Mouse (Mus musculus) left cerebral cortex, postnatal 25 days (tissue): ENCODE results near the gene Mapkbp1. TPM values are rescaled to one million over a fixed set of nuclear protein-coding genes. Genes with fewer than 3 reads are reported as not detected.

Source experiments
- DNase-seq, 2 experiments: peaks; one replicate each; pipeline ENCODE4 v3.0.0; 2022; ENCODE audit warnings: low spot score in 2 of 2, mixed read lengths in 1 of 2
- intact Hi-C: fragments of 180-260 bp; cut with DNase I; formaldehyde crosslinking; loops from one replicate; pipeline ENCODE4 v1.15.1; 2025
- total RNA-seq, 2 experiments: library from RNA; stranded (reverse); gene quantifications; 2 replicates each; pipeline ENCODE4 v1.2.3; 2021

Mapkbp1 gene
- total RNA-seq, 2 experiments from 2014 or later, result 52.2 to 52.7 TPM

DNA sequence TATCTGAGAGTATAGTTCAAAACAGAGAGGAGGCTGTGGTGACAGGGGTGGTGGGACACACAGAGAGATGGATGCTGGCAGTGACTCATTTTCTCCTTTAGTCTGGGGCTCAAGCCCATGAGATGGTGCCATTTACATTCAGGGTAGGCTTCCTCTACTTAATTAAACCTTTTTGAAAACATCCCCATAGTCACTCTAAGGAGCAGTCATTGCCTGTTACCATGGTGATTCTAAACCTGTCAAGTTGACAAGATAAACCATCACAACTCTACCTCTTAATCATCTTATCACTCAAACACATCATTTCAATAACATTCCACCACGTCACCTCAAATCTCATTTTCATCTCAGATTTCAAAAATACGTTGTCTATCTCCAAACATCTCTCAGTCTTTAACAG, 31.5 kb downstream of the Mapkbp1 start:
- intact Hi-C loops, result no loop called here
- DNase-seq, result no peak

DNA sequence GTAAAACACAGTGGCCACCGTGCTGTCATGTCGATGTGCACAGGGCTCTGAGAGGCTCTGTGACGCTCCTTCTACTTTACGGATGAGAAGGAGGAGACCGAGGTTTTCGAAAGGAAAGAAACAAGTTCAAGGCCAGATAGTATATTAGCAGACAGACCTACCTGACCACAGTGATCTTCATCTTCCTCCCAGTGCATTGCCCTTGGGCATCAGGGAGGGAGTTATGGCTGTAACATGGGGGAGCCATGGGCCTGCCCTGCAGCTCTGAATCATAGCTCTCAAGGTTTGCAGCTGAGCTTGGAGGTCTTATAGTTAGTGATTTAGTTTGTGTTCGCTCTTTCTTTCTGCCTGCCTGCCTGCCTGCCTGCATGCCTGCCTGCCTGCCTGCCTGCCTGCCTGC, 34.2 kb downstream of the Mapkbp1 start:
- intact Hi-C loops, result no loop called here
- no peak for DNase-seq

DNA sequence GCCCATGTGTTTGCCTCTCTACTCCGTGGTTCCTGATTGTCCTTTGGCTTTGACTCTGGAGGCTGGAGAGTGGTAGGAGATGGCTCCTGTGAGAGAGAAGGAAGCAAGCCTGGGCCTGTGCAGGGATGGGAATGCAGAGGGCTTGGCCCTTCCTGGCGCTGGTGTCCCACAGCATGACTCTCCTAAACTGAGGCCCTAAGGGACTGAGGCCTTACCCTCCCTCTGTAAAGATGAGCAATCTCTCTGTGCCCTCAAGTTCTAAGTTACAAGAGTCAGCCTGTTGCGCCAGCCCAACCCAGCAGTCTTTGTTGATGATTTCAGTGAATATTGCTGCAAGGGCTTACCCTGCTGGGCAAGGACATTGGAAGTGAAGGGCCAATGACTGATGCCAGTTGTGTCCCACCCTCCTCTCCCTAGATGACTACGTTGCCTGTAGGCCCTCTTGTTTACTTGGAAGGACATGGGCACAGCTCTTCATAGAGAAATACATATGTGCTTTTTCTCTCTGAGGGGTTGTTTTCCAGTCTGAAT, 35.2 kb downstream of the Mapkbp1 start:
- intact Hi-C loops, result no loop called here
- DNase-seq, result no peak

DNA sequence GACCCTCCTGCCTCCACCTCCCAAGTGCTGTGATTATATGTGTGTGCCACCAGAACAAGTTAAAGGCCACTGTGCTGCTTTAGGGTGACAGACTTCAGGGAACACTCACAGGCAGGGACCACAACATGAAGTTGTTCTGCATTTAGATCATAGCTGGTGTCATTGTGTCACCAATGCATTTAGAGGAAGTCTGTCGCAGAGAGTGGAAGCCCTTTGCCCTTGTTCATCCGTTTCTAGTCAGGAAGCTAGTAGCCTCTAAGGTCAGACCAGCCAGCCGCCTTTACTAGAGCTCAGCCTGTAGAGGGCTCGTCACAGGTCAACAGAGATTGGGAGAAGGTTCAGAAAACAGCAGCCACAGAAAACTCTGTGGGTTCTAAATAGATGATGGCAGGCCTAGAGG, 36.2 kb downstream of the Mapkbp1 start:
- intact Hi-C loops, result no loop called here
- no peak for DNase-seq

DNA sequence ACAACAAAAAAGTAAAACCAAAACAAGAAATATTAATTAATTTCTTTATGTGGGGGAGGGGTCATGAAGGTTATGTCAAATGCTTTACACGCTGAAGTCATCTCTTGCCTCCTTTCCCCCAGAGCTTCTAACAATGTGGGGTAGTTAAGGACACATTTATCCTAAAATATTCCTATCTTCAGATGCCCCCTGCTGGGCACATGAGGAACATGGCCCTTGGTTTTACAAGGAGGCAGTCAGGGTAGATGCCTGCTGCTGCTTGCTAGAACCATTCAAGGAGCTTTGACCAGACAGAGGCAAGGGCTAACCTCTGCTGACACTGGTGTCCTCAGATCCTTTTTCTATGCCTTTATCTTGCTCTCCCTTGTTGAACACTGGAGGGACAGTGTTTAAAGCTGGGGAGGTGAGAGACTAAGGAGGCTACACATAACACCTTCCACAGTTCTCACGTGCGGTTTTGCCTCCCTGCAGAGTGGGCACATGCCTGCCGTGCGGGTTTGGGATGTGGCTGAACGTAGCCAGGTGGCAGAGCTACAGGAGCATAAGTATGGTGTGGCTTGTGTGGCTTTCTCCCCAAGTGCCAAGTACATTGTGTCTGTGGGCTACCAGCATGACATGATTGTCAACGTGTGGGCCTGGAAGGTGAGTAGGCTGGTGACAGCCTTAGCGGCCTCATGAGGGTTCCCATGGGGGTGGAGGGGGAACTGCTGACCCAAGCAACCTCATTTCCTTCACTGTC, 39.1 kb downstream of the Mapkbp1 start:
- peak; percentile 54 to 75 for DNase-seq
- intact Hi-C loops, result no loop called here

DNA sequence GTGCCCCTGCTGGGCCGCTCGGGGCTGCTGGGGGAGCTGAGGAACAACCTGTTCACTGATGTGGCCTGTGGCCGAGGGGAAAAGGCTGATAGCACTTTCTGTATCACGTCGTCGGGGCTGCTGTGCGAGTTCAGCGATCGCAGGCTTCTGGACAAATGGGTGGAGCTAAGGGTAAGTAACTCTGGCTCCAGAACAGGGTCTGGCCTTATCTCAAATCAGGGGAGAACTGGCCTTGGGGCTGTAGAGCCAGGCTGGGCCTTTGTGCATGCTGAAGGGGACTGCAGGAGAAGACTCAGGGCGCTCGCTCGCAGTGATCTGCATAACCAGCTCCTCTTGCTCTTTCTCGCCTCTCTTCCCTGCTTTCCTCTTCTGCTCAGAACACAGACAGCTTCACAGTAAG, 40.4 kb downstream of the Mapkbp1 start:
- intact Hi-C loops, result no loop called here
- DNase-seq, result no peak

DNA sequence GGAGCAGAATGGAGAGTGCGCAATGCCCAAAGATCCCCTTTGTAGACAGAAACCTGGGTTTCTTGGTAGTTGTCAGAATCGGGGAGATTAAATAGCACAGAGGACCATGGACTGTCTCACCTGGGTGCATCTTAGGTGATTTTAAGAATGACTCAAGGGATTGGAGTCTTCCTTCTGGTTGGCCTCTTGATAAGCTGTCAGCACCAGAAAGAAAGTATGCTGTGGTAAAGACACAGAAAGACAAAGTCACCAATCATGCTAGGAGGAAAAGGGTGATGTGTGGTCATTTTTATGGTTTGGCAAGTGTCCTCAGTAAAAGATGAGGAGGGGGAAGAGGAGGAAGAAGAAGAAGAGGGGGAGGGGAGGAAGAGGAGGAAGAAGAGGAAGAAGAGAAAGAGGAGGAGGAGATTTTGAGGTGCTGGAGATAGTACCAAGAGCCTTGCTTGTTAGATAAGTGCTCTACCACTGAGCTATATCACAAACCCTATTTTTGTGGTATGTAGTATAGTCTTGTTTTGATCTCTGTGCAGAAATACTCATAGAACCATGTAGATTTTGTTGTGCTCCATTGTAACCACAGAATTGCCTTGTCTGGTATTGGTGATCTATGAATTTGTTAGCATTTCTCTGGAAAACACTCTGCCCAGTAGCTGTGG, 41.5 kb downstream of the Mapkbp1 start:
- intact Hi-C loops, result no loop called here
- no peak for DNase-seq

DNA sequence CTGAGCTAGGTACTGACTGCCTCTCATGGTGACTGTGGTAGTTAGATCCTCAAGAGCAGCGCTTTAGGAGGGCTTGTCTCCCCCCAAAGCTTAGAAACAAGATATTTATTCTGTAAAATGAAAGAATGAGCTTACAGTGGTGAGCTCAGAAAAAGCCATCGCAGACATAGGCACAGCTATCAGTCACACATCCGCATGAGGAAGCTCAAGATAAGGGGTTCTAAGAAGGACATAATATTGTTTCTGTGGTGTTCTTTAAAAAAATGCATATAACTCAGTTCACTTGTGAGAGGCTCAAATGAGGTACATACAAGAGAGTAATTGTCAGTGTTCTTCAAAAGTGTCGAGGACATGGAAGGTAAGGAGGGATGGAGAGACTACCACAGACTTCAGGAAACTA, 43.4 kb downstream of the Mapkbp1 start:
- no peak for DNase-seq
- intact Hi-C loops, result no loop called here

DNA sequence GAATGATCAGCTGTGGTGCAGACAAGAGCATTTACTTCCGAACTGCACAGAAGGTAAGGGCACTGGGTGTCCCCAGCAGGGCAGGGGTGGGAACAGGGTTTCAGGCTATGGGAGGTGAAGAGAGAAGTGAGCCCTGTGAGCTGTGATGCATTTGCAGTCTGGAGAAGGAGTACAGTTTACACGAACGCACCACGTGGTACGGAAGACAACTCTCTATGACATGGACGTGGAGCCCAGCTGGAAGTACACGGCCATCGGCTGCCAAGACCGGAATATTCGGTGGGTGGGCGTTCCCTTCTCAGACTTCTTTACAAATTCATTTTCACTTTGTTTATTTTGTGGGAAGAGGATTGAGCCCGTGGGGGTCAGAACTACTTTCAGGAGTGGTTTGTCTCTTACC, 45.1 kb downstream of the Mapkbp1 start:
- DNase-seq, result no peak
- intact Hi-C loops, result no loop called here

DNA sequence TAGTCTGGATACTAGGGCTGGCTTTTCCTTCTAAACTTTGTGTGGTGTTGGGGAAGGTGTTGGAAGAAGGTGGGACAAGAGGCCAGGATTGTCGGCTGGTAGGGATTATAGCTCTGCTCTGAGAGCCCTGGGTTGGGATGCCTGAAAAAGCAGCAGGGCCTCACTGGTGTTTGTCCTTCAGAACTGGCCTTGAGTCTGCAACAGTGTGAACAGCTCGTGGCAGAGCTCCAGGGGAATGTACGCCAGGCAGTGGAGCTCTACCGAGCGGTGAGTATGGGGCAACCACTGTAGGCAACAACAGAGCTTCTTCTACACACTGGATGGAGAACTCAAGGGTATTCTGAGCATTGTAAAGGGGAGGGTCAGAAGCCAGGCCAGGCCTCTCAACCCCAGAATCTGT, 51.8 kb downstream of the Mapkbp1 start:
- no peak for DNase-seq
- intact Hi-C loops, result no loop called here

DNA sequence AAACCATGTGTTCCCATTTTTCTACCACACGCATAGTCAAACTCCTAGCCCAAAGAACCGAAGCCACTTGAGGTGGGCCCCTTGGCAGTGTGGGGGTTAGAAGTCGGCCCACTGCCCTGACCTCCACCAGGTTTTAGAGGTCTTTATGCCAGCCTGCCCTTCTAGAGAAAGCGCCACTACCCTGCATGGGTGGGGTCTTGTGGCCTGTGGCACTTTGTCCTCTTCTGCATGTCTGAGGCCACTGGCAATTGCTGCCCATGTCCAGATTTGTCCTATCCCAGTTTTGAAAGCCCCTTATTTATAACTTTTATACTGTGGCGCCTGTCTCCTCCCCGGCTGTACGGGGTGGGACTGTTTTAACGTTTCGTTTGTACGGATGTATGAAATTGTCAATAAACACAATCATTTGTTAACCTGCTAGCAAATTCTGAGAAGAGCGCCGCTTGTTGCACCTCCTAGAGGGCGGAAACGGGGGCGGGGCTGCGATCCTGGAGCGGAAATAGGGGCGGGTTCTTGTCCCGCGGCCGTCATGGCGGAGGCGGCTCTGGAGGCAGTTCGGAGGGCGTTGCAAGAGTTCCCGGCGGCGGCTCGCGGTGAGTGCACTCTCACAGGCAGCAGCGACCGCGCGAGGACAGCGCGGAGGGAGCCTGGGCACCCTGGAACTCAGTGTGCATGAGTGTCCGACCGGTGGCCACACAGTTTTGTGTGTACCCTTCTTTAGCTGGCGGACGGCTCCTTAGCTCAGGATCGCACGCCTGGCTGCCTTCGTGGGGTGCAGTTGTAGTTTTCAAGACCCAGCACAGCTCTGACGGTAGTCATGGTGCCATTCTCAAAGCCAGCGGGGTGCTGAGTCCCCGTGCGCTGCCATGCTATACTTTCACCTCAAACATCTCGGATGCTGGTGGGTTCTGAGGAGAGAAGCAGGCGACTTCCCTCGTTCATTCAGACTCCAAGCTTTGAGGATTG, 54.8 kb downstream of the Mapkbp1 start, which contains the start of the genes Jmjd7 and Gm28042:
TSS of gene Jmjd7 (plus strand) at position 500 of the 966 bp plus-strand sequence.
TSS of gene Gm28042 (plus strand) at position 510 of the 966 bp plus-strand sequence.
- intact Hi-C loops, result no loop called here
- peak; percentile 84 to 90 for DNase-seq

DNA sequence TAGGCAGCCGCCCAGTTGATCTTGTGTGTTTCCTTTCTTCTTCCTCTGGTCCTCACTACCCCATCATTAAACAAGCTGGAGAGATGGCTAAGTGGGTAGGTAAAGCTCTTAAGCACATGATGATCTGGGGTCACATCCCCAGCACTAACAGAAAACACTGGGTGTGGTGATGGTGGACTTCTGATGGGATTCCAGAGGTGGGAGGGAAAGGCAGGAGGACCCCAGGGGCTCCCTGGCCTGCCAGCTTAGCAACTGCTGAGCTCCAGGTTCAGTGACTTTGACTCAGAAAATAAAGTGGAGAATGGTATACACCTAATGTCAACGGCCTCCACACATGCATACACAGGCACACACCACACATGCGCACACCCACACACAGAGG, 55.4 kb downstream of the Mapkbp1 start:
- intact Hi-C loops, result no loop called here

DNA sequence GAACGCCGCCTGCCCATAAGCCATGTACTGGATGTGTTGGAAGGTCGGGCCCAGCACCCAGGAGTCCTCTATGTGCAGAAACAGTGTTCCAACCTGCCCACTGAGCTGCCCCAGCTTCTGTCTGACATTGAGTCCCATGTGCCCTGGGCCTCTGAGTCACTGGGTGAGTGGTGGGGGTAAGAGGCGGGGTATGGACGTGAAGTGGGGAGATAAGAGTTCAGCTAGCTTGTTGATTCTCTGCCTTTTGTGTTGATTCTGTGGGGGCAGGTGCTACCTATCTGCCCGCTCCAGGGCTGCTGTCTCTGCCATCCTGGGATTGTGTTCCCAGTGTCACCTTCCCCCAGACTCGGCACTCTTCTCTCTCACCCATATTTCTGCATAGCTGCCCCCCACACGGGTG, 57.9 kb downstream of the Mapkbp1 start:
- DNase-seq, result no peak

More for the DNA sequence above, 55.4 kb downstream of the Mapkbp1 start:
- no peak for DNase-seq

DNA sequence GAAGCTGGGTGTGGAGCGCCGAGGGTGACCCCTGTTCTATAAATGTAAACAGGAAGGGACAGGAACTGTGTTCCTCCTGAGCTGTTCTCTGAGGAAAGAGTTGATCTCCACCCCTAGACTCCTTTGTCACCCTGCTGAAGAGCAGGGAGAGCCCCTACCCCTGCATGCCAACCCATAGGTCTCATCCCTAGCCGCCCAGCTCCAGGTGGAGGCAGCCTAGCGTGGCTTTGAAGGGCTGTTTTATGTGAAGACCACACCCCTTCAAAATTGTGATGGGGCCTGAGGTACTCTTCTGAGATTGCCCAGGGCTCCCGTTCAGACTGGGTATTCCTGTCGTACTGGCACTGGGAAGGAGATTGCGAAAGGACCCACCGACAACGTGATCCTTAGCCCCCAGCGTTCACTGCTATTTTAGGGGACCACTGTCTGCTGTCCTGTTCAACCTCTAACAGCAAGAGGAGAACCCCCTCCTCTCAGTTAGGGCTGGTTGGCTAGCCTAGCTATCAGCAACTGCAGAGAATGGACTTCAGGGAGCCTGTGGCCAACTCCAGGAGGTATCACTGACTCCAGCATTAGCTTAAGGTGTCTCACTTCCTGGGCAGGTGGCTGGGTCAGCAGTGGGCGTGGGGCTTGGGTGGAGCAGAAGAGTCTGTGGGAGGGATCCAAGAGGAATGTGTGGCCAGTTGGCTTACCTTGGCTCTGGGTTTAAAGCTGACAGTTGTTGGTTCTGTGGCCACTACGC, 60.4 kb downstream of the Mapkbp1 start, which contains the start of gene Pla2g4b:
TSS of gene Pla2g4b (plus strand) at position 692 of the 742 bp plus-strand sequence.
- no peak for DNase-seq
- intact Hi-C loops, result no loop called here

More for the DNA sequence above, 57.9 kb downstream of the Mapkbp1 start:
- intact Hi-C loops, result no loop called here

DNA sequence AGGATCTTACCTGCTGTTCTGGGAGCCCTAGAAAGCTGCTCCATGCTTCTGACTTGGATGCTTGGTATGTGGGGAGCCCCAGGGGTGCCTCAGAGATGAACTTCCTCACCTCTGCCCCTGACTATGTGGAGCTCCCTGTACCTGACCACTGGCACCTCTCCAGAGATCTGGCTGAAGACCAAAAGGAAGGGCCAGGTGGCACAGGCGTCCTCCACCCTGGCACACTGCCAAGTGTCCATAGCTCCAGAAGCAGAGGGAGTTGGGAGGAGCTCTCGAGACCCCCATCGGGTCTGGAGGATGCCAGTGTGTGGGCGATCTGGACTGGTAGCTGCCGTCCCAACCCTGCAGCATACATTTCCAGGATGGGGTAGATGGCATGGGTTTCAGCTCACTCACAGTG, 61.2 kb downstream of the Mapkbp1 start:
- intact Hi-C loops, result no loop called here
- DNase-seq, result no peak

DNA sequence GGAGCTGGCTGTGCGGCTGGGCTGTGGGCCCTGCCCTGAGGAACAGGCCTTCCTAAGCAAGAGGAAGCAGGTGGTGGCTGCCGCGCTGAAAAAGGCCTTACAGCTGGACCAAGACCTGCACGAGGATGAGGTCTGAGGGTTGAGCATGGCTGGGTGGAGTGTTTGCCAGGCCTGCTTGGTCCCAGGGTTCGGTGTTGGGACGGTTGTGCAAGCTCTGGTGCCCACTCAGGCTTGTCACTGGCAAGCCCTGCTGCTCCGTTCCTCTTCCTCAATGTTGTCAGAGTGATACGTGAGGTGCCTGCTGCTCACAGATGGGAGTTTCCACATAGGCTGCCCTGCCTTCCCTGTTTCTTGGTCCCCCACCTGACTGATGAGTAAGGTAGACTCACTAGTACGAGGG, 65.2 kb downstream of the Mapkbp1 start:
- intact Hi-C loops, result no loop called here
- no peak for DNase-seq

DNA sequence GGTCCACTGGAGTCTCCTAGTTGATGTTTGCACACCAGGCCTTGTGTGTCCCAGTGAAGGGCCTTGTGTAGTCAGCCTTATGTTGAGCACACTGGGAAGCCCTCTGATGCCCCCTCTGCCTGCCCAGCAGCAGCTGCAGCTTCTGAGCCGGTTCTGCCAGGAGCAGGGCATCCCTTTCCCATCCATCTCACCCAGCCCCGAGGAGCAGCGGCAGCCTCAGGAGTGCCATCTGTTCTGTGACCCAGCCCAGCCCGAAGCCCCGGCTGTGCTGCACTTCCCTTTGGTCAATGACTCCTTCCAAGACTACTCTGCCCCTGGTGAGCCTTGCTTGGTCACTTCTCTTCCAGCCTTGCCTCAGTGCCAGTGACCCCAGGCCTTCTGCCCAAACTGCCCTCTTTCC, 68.5 kb downstream of the Mapkbp1 start:
- no peak for DNase-seq

DNA sequence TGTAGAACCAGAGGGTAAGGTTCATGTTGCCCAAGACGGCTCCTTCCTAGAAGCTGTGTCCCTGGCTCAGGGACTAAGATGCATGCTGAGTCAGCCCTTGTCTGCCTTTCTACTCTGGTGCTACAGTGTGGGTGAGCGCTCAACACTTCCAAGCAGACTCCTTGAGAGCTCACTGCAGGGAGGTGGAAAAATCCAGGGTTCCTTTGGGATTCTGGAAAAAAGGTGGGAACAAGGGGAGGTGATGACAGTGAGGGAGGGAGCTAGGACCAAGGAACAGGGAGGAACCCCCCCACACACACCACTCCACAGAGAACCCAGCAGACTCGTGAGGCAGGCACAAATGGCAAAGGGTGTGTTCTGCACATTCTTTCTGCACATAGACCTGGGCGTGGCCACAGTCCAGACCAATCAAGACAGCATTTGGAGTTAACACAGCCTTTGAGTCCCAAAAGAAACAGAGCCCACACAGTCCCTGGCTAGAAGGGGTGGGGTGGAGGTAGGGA, 71.7 kb downstream of the Mapkbp1 start:
- peak; percentile 56 to 91 for DNase-seq
- intact Hi-C loops, result loop anchor here (1.0 kb wide), 1 partner anchor 25 kb away; no protein-coding TSS in a partner anchor

More for the DNA sequence above, 68.5 kb downstream of the Mapkbp1 start:
- intact Hi-C loops, result no loop called here

DNA sequence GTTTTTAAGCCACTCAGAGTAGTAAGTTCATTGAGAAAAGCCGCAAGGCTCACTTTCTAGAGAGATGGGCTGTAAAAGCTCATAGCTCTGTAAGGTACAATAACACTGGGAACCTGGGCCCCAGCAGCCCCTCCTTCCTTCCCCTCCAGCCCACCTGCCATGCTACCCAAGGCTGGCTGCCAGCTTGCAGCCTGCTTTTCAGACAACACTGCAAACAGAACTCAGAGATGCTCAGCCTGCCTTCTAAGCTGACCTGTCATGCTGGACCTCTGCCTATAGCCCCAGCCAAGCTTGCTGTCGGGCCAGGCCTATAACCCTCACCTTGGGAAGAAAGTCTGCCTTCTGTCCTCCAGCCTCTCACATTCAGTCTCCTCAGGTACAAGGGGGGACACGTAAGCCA, 72.2 kb downstream of the Mapkbp1 start:
- DNase-seq, result no peak
- intact Hi-C loops, result loop anchor here (1.0 kb wide), 1 partner anchor 25 kb away; no protein-coding TSS in a partner anchor
